Mouse (Mus musculus): ENCODE measurements around the gene Pcmt1.

Gene Pcmt1

GRCm38 (mm10) chr10:7680731-7681301 is at the start of gene Pcmt1, which contains the start of gene Lats1:
TSS of gene Pcmt1 (minus strand) at chr10:7681136.
TSS of gene Lats1 (plus strand) at chr10:7681214.
- DNase-seq (ENCODE audit: low read depth) = peak; percentile 67

DNA sequence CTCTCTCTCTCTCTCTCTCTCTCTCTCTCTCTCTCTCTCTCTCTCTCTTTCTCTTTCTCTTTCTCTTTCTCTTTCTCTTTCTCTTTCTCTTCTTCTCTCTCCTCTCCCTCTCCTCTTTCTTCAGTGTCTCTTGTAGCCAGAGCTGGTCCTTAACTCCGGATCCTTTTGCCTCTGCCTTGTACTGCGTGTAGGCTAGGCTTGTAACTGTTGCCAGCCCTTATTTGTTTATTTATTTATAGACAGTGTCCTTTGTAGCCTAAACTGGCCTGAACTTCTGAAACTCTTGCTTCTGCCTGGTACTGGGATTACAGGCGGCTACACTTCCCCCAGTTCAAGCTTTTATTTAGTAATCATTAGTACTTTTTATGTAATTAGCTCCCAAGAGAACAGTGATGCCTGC is 46.1 kb upstream of the Pcmt1 start:
- no peak for DNase-seq (ENCODE audit: low read depth)

- DNase-seq (ENCODE audit: low read depth) = no peak
Observed at GRCm38 (mm10) chr10:7726501-7726812, 45.5 kb upstream of the Pcmt1 start.

GRCm38 (mm10) chr10:7725751-7726500 is 45.0 kb upstream of the Pcmt1 start, which contains the start of gene Katna1:
TSS of gene Katna1 (plus strand) at chr10:7726000.
- DNase-seq (ENCODE audit: low read depth) = peak; percentile 93

- DNase-seq (ENCODE audit: low read depth) = no peak
Observed at GRCm38 (mm10) chr10:7715056-7715455, 34.1 kb upstream of the Pcmt1 start.

GRCm38 (mm10) chr10:7712506-7712905 is 31.6 kb upstream of the Pcmt1 start:
- DNase-seq (ENCODE audit: low read depth) = no peak

- DNase-seq (ENCODE audit: low read depth) = no peak
Observed at GRCm38 (mm10) chr10:7710121-7710520, 29.2 kb upstream of the Pcmt1 start.

DNA sequence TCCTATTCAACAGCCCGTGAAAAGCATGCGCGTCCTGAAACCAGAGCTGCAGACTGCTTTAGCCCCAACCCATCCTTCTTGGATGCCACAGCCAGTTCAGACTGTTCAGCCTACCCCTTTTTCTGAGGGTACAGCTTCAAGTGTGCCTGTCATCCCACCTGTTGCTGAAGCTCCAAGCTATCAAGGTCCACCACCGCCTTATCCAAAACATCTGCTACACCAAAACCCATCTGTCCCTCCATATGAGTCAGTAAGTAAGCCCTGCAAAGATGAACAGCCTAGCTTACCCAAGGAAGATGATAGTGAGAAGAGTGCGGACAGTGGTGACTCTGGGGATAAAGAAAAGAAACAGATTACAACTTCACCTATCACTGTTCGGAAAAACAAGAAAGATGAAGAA is 21.6 kb upstream of the Pcmt1 start:
- DNase-seq (ENCODE audit: low read depth) = no peak

GRCm38 (mm10) chr10:7700120-7700519 is 19.2 kb upstream of the Pcmt1 start:
- DNase-seq (ENCODE audit: low read depth) = no peak

DNA sequence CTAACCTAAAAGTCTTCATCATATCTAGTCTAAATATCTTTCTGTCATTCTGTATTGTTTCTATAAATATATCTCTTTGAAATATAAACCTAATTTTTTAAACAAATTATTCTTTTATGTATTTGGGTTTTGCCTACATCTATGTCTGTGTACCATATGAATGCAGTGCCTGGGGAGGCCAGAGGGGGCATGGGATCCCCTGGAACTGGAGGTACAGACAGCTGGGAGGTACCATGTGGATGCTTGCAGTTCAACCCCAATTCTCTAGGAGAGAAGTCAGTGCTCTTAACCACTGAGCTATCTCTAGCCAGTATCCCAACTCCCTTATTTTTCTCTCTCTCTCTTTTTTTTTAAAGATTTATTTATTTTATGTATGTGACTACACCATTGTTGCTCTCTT is 14.3 kb upstream of the Pcmt1 start:
- no peak for DNase-seq (ENCODE audit: low read depth)

DNA sequence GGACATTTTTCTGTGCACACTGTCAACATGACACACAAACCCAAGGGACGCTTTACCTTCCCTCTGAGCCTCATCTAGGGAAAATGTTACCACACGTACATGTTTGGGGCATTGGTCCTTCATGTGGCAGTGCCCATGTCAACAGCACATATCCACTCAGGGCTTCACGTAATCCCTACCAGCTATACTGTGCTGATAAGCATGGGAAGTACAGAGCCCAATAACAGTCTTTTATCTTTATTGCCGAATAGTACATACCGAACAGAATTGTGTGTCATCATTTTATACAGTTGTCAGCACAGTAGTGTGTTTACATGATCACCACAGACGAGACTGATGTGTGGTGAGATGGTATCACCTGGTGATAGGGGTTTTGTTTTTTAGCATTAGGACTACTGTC is 6.0 kb upstream of the Pcmt1 start:
- no peak for DNase-seq (ENCODE audit: low read depth)

GRCm38 (mm10) chr10:7682249-7682648 is 1.3 kb upstream of the Pcmt1 start:
- DNase-seq (ENCODE audit: low read depth) = no peak

DNA sequence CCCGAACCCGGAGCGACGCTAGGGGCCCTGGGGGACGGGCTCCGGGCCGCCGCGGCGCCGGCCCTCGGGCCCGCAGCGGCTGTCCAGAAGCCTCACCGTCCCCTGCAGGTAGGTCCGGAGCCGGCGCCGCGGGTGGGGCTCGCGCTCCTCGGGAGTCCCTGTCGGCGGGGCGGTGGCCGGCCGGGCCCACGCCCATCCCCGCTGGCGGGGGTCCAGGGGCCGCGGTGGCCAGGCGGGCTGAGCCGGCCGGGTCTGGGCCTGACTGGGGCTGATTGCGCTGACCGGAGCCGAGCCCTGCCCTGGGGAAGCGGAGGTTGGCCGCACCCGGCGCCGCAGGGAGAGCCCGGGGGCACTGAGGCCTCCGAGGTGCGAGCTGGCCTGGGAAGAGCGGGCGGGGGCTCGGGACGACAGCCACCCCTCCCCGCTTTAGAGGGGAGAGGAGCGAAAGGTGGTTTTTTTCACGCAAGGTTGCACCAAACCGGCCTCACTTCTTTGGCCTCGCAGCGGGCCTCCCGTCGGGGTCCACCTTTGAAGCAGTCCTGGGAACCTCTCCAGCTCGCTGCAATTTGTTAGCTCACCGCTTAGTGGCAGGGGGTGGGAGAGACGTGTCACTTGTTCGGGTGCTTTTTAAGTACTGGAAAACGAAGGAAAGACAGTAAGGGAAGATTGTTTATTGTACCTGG is 548 bp upstream of the Pcmt1 start:
- DNase-seq (ENCODE audit: low read depth) = no peak

DNA sequence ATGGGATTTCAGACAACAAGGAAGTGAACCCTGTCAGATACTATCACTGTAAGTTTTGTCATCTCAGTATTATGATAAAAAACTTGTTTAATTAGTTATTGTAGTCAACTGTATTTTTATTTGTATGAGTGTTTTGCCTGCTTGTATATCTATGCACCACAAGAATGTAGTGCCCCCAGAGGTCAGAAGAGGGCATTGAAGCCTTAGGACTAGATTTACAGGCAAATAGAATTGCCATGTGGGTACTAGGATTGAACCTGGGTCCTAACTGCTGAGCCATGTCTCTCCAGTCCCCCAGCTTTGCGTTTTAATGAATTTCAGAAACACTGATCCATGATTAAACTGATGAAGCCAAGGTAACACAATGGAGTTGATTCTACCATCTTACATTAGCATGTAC is 7.3 kb downstream of the Pcmt1 start:
- DNase-seq (ENCODE audit: low read depth) = no peak

DNA sequence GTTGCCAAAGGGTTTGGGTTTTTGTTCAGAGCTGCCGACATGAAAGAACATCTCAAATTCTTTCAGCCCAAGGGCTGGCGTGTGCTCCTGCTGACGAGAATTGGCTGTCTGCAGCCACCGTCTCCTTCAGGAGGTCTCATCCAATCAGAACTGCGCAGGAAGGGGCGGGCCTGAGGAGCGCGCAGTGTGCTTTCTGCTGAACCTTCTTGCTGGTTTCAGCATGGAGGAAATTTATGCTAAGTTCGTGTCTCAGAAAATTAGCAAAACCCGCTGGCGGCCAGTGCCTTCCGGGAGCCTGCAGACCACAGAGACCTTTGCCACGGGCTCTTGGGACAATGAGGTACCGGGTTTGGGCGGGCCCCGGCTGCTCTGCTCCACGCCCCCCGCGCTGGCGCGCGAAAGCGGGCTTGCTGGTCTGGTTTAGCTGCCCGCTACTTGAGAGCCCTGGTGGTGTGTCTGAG is 13.6 kb downstream of the Pcmt1 start, which contains the start of gene Nup43:
Gene Nup43 (plus strand): TSS at position 162 of the 461 bp plus-strand sequence.
- peak; percentile 88 for DNase-seq (ENCODE audit: low read depth)

DNA sequence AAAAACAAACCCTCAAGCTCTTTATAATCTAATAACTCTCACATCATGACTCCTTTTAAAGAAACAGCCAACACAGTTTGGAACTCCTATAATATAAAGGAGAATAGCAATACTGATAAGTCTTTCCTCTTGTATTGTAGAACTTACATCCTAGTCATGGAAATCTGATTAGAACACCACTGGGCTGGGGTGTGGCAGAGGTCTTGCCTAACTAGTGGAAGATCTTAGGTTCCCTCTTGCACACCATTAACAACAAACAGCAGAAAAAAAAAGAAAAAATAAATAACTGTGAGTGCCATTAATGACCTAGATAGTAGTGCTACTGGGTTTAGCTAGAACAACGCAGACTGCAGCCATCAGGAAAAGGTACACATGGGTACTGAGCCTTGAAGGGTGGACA is 16.0 kb downstream of the Pcmt1 start:
- DNase-seq (ENCODE audit: low read depth) = no peak

DNA sequence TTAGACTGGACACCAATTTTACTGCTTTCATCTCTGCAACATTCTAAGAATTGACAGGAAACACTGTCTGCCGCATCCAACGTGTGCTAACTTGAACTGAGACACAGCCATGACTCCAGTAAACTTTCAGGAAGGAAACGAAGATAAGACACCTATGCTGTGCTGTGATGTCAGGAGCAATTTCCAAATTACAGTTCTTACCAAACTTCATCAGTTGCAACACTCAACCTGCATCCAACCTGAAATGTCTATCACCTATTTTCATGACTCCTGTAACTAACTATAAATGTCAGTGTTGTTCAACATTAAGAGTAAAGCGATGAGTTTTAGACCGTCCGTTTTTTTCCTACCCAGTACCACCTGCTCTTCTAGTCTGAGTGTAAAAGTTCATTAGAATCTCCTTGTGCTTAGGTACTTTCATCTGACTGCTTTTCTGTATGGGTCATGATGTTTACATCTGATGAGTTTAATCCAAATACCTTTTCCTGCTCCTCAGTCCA is 16.9 kb downstream of the Pcmt1 start:
- no peak for DNase-seq (ENCODE audit: low read depth)

DNA sequence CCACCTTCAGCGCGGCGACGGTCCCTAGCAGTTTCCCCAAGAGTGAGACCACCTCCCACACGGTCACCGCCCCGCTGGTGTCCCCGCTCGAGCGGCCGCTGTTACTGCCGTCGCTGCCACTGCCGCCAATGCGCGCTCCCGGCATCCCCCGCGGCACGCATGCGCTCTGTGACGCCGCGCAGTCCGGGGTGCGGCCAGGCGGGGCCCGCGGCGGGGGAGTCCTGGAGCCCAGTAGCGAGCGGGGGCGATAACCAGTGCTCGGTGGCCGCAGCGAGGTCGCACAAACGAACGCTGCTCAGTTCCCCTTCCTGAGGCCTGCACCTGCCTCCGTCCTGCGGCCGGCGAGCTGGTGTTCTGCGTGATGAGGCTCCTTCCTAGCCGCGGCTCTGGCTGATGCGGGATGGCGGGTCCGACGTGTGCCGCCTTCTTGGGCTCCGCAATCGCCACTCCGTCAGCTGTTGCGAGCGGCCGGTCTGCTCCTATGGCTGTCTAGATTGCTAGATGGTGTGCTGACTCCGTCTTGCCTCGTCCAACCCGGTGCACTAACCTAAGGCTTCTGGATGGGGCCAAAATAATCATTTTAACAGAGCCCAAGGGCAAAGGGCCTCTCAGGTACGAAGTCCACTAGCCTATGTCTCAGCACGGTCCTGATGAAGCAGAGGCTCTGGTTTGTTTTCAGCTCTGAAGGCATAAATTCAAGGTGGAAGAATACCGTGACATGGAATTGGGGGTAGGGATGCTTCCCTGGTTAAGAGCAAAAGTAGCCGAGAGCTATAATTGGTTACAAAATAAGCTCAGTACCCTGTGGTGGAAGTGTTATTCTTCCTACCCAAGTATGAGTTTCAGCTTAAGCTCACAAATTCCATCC is 17.5 kb downstream of the Pcmt1 start:
- DNase-seq (ENCODE audit: low read depth) = peak; percentile 79

DNA sequence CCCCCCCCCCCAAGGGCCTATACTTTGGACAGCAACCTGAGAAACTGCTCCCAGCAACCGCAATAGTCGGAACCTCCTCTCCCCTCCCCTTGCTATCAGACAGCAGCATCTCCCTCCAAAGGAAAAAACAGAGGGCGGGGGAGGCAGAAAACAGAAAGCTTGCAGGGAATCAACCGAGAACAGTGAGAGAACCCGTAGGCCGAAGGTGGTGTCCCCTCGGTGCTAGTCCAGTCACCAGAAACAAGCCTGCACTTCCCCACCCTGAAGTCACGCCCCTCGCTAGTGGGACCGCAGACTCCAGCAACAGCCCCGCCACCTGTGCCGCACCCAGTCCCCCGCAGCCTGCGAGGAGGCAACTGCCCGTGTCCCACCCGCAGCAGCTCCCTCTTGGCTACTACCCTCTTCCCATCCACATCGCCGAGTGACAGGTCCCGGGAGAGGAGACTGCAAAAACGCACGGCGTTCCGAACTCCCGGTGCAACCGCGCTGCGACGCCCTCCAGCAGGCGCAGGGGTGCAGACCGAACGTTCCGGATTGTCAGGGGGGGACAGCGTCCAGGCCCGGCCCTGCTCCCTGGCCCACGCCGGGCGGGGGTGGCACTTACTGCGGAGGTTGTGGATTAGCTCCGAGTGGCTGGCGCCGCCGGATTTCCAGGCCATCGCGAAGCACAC is 18.3 kb downstream of the Pcmt1 start:
- peak; percentile 60 for DNase-seq (ENCODE audit: low read depth)

- DNase-seq (ENCODE audit: low read depth) = no peak
Observed at GRCm38 (mm10) chr10:7651057-7651456, 29.9 kb downstream of the Pcmt1 start.

DNA sequence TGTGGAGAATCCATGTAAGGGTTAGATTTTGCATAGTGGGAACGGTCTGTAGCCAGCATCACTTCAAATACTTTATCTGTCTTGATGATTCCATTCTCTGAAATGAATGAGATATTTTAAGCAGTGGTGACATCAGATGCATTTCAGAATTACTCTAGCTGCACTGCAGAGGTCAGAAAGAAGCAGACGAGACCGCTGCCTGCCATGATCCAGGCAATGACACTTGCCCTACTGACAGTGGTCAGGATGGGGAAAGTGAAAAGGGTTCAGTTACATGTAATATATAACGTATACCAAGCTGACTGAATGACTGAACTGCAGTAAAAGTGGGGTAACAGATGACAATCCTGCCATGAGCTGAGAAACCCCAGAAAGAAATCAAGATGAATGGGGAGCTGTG is 31.9 kb downstream of the Pcmt1 start:
- no peak for DNase-seq (ENCODE audit: low read depth)

Data from c-Kit-positive CD71-negative TER-119-negative erythroid progenitor cells, embryonic 14.5 days (primary cell).